Mouse (Mus musculus): ENCODE data around the gene Fyn. TPM values are rescaled to one million over a fixed set of nuclear protein-coding genes. Genes with fewer than 3 reads are reported as not detected.

The Fyn gene
- polyA plus RNA-seq, 1 experiment from 2014 or later: 21.4 TPM

GRCm38 (mm10) chr10:39415586-39415985 is 46.9 kb downstream of the Fyn start:
- peaks cover 53% of the 10 kb centered on the region for H3K4me1 ChIP-seq
- H3K27me3 ChIP-seq: no peaks in the 10 kb centered on the region
- ATAC-seq (ENCODE audit: borderline replicate concordance, extremely low read depth, low FRiP score, low TSS enrichment): no peak
- no peak overlapping the region for H3K4me2 ChIP-seq
- no peaks in the 10 kb centered on the region for H3K9me3 ChIP-seq
- no peak overlapping the region for H3K9ac ChIP-seq
- H3K36me3 ChIP-seq: no peaks in the 10 kb centered on the region
- 57% methylated on average over 2 of the region's 2 CpGs for WGBS
- no peak overlapping the region for H3K27ac ChIP-seq
- no peak overlapping the region for H3K4me3 ChIP-seq

- 57% methylated on average over 5 of the region's 5 CpGs for WGBS
Measured at GRCm38 (mm10) chr10:39417611-39418010, 49.0 kb downstream of the Fyn start.

GRCm38 (mm10) chr10:39418395-39418794 is 49.7 kb downstream of the Fyn start:
- Histone ChIP-seq H3K4me3 (no peak overlapping the region), H3K27ac (no peak overlapping the region), H3K36me3 (no peaks in the 10 kb centered on the region), H3K4me2 (no peak overlapping the region), H3K4me1 (peaks cover 48% of the 10 kb centered on the region), H3K9me3 (no peaks in the 10 kb centered on the region), H3K27me3 (no peaks in the 10 kb centered on the region), H3K9ac (no peak overlapping the region)
- WGBS: 69% methylated on average over 7 of the region's 7 CpGs
- no peak for ATAC-seq (ENCODE audit: borderline replicate concordance, extremely low read depth, low FRiP score, low TSS enrichment)

More at GRCm38 (mm10) chr10:39417611-39418010, 49.0 kb downstream of the Fyn start:
- H3K9ac ChIP-seq: no peak overlapping the region
- no peak overlapping the region for H3K27ac ChIP-seq
- no peak overlapping the region for H3K4me3 ChIP-seq
- no peaks in the 10 kb centered on the region for H3K9me3 ChIP-seq
- peaks cover 56% of the 10 kb centered on the region for H3K4me1 ChIP-seq
- H3K27me3 ChIP-seq: no peaks in the 10 kb centered on the region
- no peaks in the 10 kb centered on the region for H3K36me3 ChIP-seq
- no peak for ATAC-seq (ENCODE audit: borderline replicate concordance, extremely low read depth, low FRiP score, low TSS enrichment)
- H3K4me2 ChIP-seq: no peak overlapping the region

GRCm38 (mm10) chr10:39420842-39421617 is 52.4 kb downstream of the Fyn start:
- Histone ChIP-seq H3K9me3 (no peaks in the 10 kb centered on the region), H3K4me2 (no peak overlapping the region), H3K4me3 (no peak overlapping the region), H3K36me3 (no peaks in the 10 kb centered on the region), H3K4me1 (peaks cover 38% of the 10 kb centered on the region), H3K9ac (no peak overlapping the region), H3K27me3 (no peaks in the 10 kb centered on the region), H3K27ac (no peak overlapping the region)
- ATAC-seq (ENCODE audit: borderline replicate concordance, extremely low read depth, low FRiP score, low TSS enrichment): no peak
- WGBS: 55% methylated on average over 9 of the region's 9 CpGs

GRCm38 (mm10) chr10:39421772-39422171 is 53.1 kb downstream of the Fyn start:
- Histone ChIP-seq H3K27me3 (no peaks in the 10 kb centered on the region), H3K27ac (no peak overlapping the region), H3K4me3 (no peak overlapping the region), H3K9me3 (no peaks in the 10 kb centered on the region), H3K4me1 (peaks cover 37% of the 10 kb centered on the region), H3K4me2 (no peak overlapping the region), H3K9ac (no peak overlapping the region), H3K36me3 (no peaks in the 10 kb centered on the region)
- no peak for ATAC-seq (ENCODE audit: borderline replicate concordance, extremely low read depth, low FRiP score, low TSS enrichment)
- 90% methylated on average over 9 of the region's 9 CpGs for WGBS

GRCm38 (mm10) chr10:39424643-39425042 is 56.0 kb downstream of the Fyn start:
- 78% methylated on average over 3 of the region's 3 CpGs for WGBS
- H3K9me3 ChIP-seq: no peaks in the 10 kb centered on the region
- no peak overlapping the region for H3K4me3 ChIP-seq
- no peak overlapping the region for H3K4me2 ChIP-seq
- H3K4me1 ChIP-seq: peaks cover 16% of the 10 kb centered on the region
- no peaks in the 10 kb centered on the region for H3K36me3 ChIP-seq
- H3K27ac ChIP-seq: no peak overlapping the region
- ATAC-seq (ENCODE audit: borderline replicate concordance, extremely low read depth, low FRiP score, low TSS enrichment): no peak
- H3K9ac ChIP-seq: no peak overlapping the region
- H3K27me3 ChIP-seq: no peaks in the 10 kb centered on the region

- Histone ChIP-seq H3K4me3 (no peak overlapping the region), H3K27me3 (no peaks in the 10 kb centered on the region), H3K9ac (no peak overlapping the region), H3K27ac (no peak overlapping the region), H3K36me3 (no peaks in the 10 kb centered on the region), H3K4me2 (no peak overlapping the region), H3K4me1 (peaks cover 4% of the 10 kb centered on the region), H3K9me3 (no peaks in the 10 kb centered on the region)
- ATAC-seq (ENCODE audit: borderline replicate concordance, extremely low read depth, low FRiP score, low TSS enrichment): no peak
- 76% methylated on average over 3 of the region's 3 CpGs for WGBS
Measured at GRCm38 (mm10) chr10:39426033-39426432, 57.4 kb downstream of the Fyn start.

- no peak overlapping the region for H3K4me3 ChIP-seq
- H3K36me3 ChIP-seq: no peaks in the 10 kb centered on the region
- H3K27ac ChIP-seq: no peak overlapping the region
- WGBS: 53% methylated on average over 5 of the region's 5 CpGs
- no peak for ATAC-seq (ENCODE audit: borderline replicate concordance, extremely low read depth, low FRiP score, low TSS enrichment)
- no peaks in the 10 kb centered on the region for H3K27me3 ChIP-seq
- H3K9me3 ChIP-seq: no peaks in the 10 kb centered on the region
- no peak overlapping the region for H3K9ac ChIP-seq
- H3K4me1 ChIP-seq: no peaks in the 10 kb centered on the region
- no peak overlapping the region for H3K4me2 ChIP-seq
Measured at GRCm38 (mm10) chr10:39426833-39427490, 58.3 kb downstream of the Fyn start.

- 84% methylated on average over 4 of the region's 4 CpGs for WGBS
- H3K4me2 ChIP-seq: no peak overlapping the region
- H3K36me3 ChIP-seq: no peaks in the 10 kb centered on the region
- H3K27me3 ChIP-seq: no peaks in the 10 kb centered on the region
- H3K9me3 ChIP-seq: no peaks in the 10 kb centered on the region
- no peak for ATAC-seq (ENCODE audit: borderline replicate concordance, extremely low read depth, low FRiP score, low TSS enrichment)
- no peaks in the 10 kb centered on the region for H3K4me1 ChIP-seq
- no peak overlapping the region for H3K9ac ChIP-seq
- H3K4me3 ChIP-seq: no peak overlapping the region
- H3K27ac ChIP-seq: no peak overlapping the region
Measured at GRCm38 (mm10) chr10:39429661-39430060, 61.0 kb downstream of the Fyn start.

- H3K9ac ChIP-seq: no peak overlapping the region
- H3K27ac ChIP-seq: no peak overlapping the region
- no peaks in the 10 kb centered on the region for H3K4me1 ChIP-seq
- H3K27me3 ChIP-seq: no peaks in the 10 kb centered on the region
- H3K4me3 ChIP-seq: no peak overlapping the region
- no peak overlapping the region for H3K4me2 ChIP-seq
- no peak for ATAC-seq (ENCODE audit: borderline replicate concordance, extremely low read depth, low FRiP score, low TSS enrichment)
- no peaks in the 10 kb centered on the region for H3K9me3 ChIP-seq
- H3K36me3 ChIP-seq: no peaks in the 10 kb centered on the region
- 58% methylated on average over 14 of the region's 14 CpGs for WGBS
Measured at GRCm38 (mm10) chr10:39430074-39430764, 61.6 kb downstream of the Fyn start.

- Histone ChIP-seq H3K9me3 (no peaks in the 10 kb centered on the region), H3K36me3 (no peaks in the 10 kb centered on the region), H3K4me2 (no peak overlapping the region), H3K4me3 (no peak overlapping the region), H3K9ac (no peak overlapping the region), H3K4me1 (no peaks in the 10 kb centered on the region), H3K27ac (no peak overlapping the region), H3K27me3 (no peaks in the 10 kb centered on the region)
- 71% methylated on average over 2 of the region's 2 CpGs for WGBS
- no peak for ATAC-seq (ENCODE audit: borderline replicate concordance, extremely low read depth, low FRiP score, low TSS enrichment)
Measured at GRCm38 (mm10) chr10:39431265-39431664, 62.6 kb downstream of the Fyn start.
